Mouse (Mus musculus) cortical plate, adult 2 months (tissue): Measurements from ENCODE around the gene Isg20l2.

ENCODE experiments used
- CTCF ChIP-seq: fragments of 200-500 bp; IDR thresholded peaks from 2 replicates; pipeline ENCODE4 v1.5.1; 2011; ENCODE audit warnings: mild to moderate bottlenecking, control low read depth, low read length; ENCODE audit not compliant: insufficient read depth; ENCODE audit errors: extremely low read depth
- POLR2A ChIP-seq: fragments of 200-500 bp; IDR thresholded peaks from 2 replicates; pipeline ENCODE4 v1.6.1; 2011; ENCODE audit warnings: mild to moderate bottlenecking, low read length, control low read depth; ENCODE audit not compliant: insufficient read depth; ENCODE audit errors: extremely low read depth

- TF ChIP-seq POLR2A (no peak), CTCF (no peak)
These were observed 5.1 kb downstream of the Isg20l2 start for GRCm38 (mm10) chr3:87935201-87935600.
